Mouse (Mus musculus): ENCODE measurements around the gene Dnaja3.
A peak's percentile ranks its signal among the peaks of the same experiment; 100 is the strongest.

The Dnaja3 gene

DNA sequence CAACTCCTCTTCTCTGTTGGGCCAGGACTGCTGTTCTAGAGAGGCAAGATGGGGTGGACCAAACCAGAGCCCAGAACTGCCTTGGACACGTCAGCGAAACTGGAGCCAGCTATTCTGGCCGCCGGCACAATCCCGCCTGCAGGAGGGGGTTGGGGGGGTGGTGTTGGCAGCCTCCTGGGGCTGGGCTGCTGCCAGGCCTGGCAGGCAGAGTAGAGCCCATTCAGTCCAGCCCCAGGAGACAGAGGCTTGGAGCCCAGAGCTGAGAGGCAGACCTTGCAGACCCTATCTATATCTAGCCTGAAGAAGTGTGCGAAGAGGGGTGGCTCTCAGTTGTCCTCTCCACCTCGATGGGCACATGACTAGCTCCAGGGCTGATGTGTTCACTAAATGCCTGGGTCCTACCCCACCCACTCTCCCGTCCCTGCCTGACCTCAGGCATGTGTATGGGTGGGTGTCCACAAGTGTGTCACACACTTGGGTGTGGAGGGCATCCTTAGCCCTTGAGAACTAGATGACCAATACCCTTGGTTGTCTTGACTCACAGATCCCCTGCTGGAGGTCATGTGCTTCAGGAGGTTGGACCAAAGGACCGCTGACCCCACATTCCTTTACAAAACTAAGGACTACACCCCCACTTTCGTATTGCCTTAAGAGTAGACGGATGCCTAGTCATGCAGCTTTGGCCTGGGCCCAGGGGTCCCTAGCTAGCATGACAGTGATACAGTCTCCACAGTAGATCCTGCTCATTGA lies 4.1 kb downstream of the Dnaja3 start:
- DNase-seq, result peak; percentile 79

DNA sequence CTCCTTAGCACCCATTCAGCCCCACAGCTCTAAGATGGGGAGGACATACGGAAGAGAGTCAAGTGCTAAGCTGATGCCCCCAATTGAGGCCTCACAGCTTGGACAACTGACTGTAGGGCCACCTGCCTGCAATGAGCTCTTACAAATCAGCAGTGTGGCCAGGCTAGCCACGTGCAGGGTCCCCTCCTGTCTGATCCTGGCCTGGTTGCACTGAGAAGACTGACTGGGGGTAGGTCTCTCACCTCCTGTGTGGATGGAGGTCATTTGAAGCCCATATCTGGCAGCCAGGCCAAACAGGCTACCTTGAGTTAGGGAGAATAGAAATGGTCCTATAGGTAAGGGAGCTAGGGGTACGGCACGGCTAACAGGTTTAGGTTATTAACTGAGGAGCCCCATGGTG lies 6.1 kb downstream of the Dnaja3 start:
- DNase-seq, result no peak

DNA sequence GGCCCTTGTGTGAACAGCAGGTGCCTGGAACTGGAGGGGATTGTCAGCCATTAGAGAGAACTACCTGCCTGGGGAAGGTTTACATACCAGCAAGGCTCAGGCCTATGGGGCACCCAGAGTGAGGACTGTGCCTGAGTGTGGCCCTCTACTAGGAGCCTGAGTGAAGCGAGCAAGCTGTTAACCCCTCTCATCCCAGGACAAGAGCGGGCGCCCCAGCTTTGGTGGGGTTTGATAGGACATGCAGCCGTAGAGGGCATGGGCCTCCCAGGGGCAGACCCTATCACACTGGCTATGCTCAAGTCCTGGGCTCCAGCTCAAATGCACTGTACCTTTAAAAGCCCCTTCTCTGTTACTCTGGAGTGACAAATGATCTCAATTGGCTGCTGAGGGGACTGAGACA lies 7.0 kb downstream of the Dnaja3 start:
- DNase-seq, result no peak

DNA sequence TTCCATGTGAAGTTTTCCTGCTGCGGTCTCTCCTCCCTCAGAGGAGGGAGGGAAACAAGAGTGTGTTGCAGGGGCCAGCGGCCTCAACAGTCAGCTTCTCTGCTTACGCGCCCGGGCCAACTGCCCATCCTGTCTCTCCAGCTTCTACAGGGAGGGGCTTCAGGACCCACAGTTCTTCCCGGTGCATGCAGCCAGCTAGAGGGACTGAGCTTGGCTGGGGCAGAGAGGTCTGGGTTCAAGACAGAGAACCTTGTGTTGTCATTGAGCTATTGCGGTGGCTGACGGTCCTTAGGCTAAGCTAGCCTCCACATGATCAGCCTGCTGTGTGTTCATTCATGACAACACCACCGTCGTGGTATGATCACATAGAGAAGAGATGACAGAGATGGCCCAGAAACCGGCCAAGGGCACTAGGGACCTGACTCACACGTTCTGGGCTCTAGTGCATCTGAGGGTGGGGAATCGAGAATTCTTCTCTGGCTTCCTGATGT lies 7.9 kb downstream of the Dnaja3 start:
- DNase-seq, result no peak

DNA sequence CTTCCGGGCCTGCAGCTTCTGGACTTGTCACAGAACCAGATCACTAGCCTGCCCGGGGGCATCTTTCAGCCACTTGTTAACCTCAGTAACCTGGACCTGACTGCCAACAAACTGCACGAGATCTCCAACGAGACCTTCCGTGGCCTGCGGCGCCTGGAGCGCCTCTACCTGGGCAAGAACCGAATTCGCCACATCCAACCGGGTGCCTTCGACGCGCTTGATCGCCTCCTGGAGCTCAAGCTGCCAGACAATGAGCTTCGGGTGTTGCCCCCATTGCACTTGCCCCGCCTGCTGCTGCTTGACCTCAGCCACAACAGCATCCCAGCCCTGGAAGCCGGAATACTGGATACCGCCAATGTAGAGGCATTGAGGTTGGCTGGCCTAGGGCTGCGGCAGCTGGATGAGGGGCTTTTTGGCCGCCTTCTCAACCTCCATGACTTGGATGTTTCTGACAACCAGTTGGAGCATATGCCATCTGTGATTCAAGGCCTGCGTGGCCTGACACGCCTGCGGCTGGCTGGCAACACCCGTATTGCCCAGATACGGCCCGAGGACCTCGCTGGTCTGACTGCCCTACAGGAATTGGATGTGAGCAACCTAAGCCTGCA lies 8.7 kb downstream of the Dnaja3 start:
- DNase-seq, result no peak

DNA sequence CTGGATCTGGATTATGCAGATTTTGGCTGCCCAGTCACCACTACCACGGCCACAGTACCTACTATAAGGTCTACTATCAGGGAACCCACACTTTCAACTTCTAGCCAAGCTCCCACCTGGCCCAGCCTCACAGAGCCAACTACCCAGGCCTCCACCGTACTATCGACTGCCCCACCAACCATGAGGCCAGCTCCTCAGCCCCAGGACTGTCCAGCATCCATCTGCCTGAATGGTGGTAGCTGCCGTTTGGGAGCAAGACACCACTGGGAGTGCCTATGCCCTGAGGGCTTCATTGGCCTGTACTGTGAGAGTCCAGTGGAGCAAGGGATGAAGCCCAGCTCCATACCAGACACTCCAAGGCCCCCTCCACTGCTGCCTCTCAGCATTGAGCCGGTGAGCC lies 9.4 kb downstream of the Dnaja3 start:
- DNase-seq, result no peak

DNA sequence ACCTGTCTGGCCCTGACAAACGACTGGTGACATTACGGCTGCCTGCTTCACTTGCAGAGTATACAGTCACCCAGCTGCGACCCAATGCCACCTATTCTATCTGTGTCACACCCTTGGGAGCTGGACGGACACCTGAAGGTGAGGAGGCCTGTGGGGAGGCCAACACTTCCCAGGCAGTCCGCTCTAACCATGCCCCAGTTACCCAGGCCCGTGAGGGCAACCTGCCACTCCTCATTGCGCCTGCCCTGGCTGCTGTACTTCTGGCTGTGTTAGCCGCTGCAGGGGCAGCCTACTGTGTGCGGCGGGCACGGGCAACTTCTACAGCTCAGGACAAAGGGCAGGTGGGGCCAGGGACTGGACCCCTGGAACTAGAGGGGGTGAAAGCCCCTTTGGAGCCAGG lies 9.9 kb downstream of the Dnaja3 start:
- DNase-seq, result no peak

DNA sequence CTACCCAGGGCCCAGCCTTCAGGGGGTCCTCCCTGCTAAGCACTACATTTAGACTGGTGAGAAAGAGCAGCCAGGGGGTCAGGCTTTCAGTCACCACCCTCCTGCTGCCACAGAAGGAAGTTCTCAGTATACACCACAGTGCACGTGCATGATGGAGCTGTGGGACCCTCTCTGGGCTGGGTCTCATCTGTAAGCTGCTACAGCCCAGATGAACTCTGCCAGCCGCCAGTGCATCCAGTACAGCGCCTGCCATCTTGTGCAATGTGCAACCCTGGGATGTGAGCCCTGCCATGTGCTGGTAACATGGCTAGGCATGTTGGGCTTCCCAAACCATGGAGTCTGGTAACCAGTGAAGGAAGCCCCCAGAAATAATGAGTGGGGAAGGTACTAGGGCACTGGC lies 10.4 kb downstream of the Dnaja3 start:
- DNase-seq, result no peak

DNA sequence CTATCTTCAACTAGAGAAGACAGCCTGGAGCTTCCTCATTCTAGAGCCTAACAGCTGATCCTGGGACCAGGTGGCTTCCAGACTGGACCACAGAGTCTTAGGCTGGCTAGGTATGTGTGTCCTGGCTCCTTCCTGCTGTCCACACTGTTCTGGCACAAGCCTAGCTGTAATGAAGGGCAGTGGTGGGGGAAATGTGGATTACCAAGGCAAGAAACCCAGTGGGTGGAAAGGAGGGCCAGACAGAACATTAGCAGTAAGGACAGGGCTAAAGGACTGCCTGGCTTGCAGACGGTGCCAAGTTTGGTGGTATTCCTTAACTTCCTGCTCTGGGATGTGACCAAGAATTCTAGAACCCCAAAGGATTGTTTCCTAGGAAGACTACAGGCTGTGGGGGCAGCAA lies 11.3 kb downstream of the Dnaja3 start:
- no peak for DNase-seq

DNA sequence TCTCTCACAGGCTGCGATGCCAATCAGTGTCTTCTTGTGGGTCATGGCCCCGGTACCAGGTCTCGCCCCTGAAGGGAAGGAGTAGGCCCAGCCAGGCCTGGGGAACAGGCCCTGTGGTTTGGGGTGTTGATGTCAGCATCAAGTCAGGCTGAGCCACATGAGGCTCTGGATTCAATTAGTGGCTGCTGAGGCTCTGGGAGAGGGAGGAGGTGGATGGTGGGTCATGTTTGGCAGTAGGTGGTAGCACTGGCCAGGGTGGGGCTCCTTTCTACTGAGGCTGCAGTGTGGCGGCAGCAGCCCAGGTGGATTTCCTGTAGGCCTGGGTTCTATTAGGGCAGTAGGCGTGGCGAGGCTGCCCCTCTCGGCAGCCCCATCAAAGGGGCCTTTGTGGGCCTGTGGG lies 11.8 kb downstream of the Dnaja3 start:
- no peak for DNase-seq

DNA sequence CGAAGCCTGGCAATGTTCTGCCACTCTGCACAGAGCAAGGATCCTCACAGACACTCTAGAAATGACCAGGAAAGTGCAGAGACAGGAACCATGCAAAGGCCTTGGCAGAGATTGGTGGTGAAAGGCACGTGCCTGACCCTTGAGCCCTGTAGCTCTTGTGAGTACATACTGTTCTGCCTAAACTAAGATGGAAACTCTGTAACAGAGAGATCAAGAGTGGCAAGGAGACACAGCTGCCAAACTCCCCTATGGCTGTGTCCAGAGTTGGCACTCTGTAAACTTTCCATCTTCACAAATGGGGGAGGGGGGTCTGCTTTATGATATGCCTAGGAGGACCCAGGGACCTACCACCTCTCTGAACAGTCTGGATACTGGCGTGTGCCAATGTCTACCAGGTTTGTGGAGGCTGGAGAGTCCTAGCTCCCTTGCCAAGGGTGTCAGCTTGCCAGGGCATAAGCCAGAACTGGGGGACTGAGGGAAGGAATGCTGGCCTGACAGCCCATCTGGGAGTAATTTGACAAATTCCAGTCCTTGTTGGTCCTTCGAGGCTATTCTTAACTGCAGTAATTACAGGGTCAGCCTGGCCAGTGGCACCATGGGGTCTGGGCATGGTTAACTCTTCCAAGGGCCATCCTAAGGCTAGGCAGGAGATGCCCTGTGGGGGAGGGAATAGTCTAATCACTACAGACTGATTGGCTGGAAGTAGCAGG lies 13.1 kb downstream of the Dnaja3 start:
- peak; percentile 89 for DNase-seq

DNA sequence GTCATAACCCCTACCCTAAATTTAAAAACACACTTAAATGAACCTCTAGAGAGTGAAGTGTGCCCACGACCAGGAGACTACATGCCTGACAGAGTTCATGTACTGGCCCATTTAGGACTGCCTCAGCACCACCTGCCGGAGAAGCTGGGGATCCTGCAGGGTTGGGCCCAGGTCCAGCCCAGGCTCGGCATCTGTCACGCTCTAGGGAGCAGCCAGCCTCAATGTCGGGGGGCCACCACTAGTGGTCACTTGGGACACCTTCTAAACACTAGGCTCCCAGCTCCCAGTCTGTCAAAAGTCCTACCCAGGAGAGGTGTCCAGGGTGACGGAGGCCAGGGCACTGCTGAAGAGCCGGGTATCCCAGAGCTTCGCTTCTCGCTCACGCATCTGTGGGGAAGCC lies 14.9 kb downstream of the Dnaja3 start:
- peak; percentile 56 for DNase-seq

DNA sequence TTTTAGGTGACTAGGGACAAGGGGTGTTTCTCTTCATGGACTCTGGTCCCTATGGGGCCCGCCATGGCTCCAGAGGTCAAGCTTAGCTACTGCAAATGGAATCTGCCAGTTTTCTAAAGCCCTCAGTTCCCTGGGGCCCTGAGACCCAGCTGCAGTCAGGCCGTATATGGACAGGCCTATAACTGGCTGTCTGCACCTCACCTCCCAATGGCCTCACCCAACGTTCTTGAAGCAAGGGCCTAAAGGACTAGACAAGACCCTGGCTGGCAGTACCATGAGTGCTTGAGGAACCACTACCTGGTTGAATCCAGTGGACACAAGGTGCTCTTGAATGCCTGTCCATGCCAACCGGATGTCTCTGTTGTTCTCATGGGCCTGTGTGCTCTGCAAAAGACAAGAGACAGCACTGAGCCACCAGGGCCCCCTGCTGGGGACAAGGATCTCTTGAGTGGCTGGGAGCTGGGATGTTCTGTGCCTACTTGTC lies 15.5 kb downstream of the Dnaja3 start:
- no peak for DNase-seq

DNA sequence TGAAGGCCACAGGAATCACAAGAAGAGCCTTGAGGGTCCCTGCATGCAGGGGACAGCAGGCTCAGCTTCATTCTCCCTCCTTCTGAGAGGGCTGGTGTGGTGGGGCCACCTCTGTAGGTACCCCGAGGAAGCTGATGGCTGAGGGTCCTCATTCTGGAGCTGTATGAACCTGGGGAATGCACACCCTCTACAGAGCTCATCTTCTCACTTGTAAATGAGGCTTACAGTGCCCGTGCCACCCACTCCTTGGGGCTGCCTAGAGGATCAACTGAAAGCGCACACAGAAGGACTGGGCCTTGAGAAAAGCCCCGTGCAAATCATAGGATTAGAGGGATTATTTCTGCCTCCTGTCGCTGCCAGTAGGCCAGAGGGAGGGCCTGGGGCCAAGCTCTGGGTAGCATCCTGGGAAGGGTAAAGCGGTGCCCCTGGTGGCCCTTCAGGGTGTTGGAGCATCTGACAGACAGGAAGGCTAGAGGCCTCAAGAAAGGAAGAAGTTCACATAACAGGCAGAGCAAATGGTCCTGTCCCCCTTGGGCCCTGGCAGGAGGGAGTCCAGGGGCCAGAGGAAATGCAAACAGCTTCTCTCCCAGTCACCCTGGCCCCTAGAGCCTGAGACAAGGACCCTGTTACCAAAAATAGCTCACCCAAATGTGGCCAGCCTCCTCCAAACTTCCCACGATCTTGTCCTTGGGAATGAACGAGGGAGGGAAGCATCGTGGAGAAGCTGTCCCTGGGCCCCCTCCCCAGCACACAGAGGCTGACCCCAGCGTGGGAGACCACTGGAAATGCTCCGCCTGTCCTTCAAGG lies 16.2 kb downstream of the Dnaja3 start:
- no peak for DNase-seq

DNA sequence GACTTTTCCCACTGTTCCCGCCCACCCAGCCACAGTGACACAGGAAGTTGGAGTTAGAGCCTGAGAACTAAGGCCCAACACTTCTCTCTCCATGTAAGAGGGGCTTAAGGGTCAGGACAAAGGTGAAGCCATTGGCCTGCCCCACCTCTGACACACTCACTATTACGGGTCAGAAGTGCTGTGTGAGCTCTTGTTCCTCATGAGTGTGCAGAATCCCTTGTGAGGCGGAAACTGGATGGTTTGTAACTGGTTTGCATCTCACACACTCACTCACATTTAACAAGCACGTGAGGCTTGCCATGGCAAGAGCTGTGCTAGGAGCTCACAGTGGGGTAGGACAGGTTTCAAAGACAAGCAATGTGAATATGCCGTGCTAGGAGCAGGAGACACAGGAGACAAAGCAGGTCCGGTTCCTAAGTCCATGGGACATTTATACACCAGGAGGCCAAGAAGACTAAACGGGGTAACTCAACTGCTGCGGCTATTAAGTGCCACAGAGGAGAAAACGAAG lies 16.8 kb downstream of the Dnaja3 start:
- DNase-seq, result no peak

DNA sequence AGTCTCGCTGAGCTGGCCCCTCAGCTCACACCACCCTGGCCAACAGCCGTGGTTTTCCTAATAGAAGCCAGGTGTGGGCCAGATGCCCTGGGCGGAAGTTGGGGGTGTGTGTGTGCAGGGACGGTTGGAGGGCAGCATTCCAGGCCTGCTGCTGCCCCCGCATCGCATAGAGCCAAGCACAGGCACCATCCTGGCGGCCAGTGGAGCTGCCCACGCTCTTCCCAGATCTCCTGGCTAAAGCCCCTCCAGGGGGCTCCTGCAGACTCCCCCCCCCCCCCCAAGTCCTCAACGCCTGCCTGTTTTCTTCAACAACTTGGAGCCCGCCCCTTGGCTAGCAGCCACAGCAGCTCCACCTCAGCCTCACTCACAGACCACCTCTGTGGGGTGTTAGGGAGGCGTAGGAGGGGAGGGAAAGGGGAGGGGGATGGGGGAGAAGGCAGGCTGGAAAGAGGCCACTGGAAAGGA lies 19.0 kb downstream of the Dnaja3 start:
- DNase-seq, result no peak

DNA sequence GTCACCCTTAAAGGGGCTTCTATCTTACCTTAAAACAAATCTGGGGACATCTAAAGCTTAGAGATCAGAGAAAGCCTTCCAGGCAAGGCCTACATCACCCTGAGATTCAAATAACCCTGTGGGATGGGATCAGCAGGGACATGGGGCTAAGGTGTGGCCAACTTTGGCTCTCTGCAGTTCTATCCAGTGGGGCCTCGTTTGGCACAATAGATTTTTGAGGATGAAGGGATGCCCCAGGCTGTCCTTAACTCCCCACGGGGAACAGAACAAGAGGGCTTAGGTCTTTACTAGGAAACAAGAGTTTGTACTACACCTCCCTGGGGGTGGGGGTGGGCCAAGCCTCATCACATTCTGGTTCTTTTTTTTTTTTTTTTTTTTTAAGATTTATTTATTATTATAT lies 19.5 kb downstream of the Dnaja3 start:
- DNase-seq, result no peak

DNA sequence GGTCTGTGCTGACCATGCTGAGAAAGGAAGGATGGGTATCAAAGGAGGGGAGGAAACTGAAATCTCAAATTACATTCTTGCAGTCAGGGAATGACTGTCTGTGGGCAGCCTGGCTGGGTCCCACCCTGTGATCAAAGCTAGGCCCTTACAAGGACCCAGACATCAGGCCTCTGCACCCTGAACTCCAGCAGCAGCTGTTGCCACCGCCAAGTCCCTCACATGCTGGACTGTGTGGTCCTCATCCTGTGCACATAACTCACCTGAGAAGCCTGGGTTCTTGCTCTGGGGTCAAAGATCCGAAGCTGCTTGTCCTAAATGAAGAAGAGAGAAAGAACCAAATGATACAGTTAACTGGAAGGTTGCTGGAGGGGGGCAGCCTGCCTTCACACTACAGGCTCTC lies 21.8 kb downstream of the Dnaja3 start:
- no peak for DNase-seq

DNA sequence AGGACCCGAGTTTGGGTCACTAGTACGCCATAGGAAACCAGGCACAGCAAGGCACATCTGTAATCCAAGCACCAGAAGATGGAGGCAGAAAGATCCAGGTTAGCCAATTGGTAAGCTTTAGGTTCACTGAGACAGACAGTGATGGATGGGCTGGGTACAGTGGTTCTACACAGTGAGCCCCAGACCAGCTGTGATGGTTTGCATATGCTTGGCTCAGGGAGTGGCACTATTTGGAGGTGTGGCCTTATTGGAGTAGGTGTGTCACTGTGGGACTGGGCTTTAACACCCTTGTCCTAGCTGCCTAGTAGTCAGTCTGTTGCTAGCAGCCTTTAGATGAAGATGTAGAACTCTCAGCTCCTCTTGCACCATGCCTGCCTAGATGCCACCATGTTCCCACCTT lies 24.0 kb downstream of the Dnaja3 start:
- no peak for DNase-seq

DNA sequence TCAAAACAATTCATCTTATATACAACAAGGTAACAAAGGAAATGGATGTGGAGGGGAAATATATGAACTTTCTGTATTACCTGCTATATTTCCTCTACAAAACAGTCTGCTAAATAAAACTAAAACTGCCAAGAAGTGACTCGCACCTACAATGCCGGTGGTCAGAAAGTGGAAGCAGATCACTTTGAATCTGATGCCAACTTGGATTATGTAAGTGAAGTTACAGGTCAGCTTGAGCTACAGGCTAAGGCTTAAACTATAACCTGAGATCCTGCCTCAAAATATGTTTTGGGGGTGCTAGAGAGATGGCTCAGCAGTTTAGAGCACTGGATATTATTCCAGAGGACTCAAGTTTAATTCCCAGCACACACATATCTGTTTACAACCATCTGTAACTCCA lies 25.9 kb downstream of the Dnaja3 start:
- DNase-seq, result no peak

DNA sequence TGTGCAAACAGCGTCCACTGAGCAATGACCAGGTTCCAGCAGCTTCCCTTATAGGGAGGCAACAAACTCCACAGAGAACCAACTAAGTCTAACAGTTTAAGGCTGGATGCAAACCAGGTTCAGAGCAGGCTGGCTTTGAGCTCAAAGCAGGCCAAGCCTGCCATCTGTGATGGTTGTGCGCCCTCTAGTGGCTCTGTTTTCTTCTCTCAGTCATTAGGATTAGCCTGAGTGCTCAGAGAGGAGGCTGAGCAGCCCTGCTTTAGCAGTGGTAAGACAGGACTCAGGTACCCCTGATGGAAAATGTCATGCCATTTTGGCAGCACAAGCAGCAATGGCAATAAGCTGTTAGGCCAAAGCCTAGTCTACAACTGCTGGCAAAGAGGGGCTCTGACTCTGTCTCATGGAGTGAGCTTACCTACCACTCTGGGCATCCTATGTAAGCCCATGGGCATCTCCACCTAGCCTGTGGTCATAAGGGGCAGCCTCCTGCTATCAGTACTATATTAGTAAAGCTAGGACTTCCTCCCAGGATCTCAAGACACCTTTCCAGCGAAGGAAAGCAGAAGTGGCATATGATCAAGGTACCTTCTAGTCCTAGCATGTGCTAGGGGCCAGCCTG lies 27.5 kb downstream of the Dnaja3 start:
- DNase-seq, result peak; percentile 90

DNA sequence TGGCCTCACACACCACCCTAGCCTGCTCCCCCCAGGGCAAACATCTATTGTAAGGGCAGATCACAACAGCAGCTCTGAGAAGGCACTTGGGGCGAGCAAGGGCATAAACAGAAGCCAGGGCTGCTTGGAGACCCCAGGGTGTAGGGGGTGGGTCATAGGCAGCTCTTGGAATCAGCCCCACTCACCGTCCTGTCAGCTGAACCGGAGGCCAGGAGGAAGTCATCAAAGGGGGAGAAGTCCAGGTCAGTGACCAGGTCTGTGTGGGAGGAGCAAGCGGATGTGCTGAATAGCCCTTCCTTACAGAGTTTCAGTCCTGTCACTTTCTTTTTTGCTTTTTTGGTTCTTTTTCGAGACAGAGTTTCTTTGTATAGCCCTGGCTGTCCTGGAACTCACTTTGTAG lies 30.5 kb downstream of the Dnaja3 start:
- DNase-seq, result no peak

Data from cerebellum, adult 9-10 months (tissue).